Mouse (Mus musculus) limb, embryonic 11.5 days (tissue): Measurements from ENCODE around the gene 2310033P09Rik. TPM values are rescaled to one million over a fixed set of nuclear protein-coding genes. Genes with fewer than 3 reads are reported as not detected.

Experiments
- ATAC-seq: fragments of 200-750 bp; cut with Nextera tagmentation; 2 replicates; pipeline ENCODE4 v1.8.0; 2017; ENCODE audit warnings: low read depth; ENCODE audit not compliant: insufficient number of reproducible peaks, low FRiP score, low TSS enrichment
- DNase-seq: peaks from one replicate; pipeline ENCODE4 v3.0.0-alpha.2; 2015; ENCODE audit warnings: low spot score
- H3K27ac ChIP-seq: fragments of 300-500 bp; sonication (generic); replicated peaks from 2 replicates; pipeline ENCODE4 v1.5.1; 2014; ENCODE audit warnings: low read depth, mild to moderate bottlenecking, low read length
- H3K27me3 ChIP-seq: fragments of 300-500 bp; sonication (generic); 2 replicates; pipeline ENCODE4 v1.6.1; 2014; ENCODE audit warnings: mild to moderate bottlenecking, low read length, mixed read lengths; ENCODE audit not compliant: control insufficient read depth, insufficient read depth
- H3K36me3 ChIP-seq: fragments of 300-500 bp; sonication (generic); 2 replicates; pipeline ENCODE4 v1.6.1; 2014; ENCODE audit warnings: mild to moderate bottlenecking, low read length, moderate library complexity, mixed read lengths; ENCODE audit not compliant: control insufficient read depth, insufficient read depth
- H3K4me1 ChIP-seq: fragments of 300-500 bp; sonication (generic); 2 replicates; pipeline ENCODE4 v1.6.1; 2014; ENCODE audit warnings: low read length, mixed read lengths; ENCODE audit not compliant: control insufficient read depth, insufficient read depth
- H3K4me2 ChIP-seq: fragments of 300-500 bp; sonication (generic); 2 replicates; pipeline ENCODE4 v1.6.1; 2014; ENCODE audit warnings: low read depth, mild to moderate bottlenecking, moderate library complexity; ENCODE audit not compliant: severe bottlenecking
- H3K4me3 ChIP-seq: fragments of 300-500 bp; sonication (generic); 2 replicates; pipeline ENCODE4 v1.5.1; 2014; ENCODE audit warnings: low read depth, low read length
- H3K9ac ChIP-seq: fragments of 300-500 bp; sonication (generic); 2 replicates; pipeline ENCODE4 v1.6.1; 2014; ENCODE audit warnings: mild to moderate bottlenecking, low read length
- H3K9me3 ChIP-seq: fragments of 300-500 bp; sonication (generic); 2 replicates; pipeline ENCODE4 v1.6.1; 2016; ENCODE audit warnings: low read length; ENCODE audit not compliant: control insufficient read depth
- WGBS: fragments of 180-500 bp; shearing (Covaris S2); extraction: QIAGEN DNeasy Blood & Tissue Kit; methylation state at CpG from one replicate; pipeline ENCODE4 v1.1.7; 2014; 5-methylcytosine and 5-hydroxymethylcytosine counted together
- polyA plus RNA-seq: library from polyadenylated mRNA; unstranded; fragments of >200 nt; fragmentation: Nextera tagmentation; extraction: Ambion mirVana; gene quantifications from 2 replicates; pipeline ENCODE4 v1.2.1, GENCODE M21; 2014

2310033P09Rik gene
- polyA plus RNA-seq, 1 experiment from 2014 or later = 41.7 TPM

GRCm38 (mm10) chr11:59227604-59228121 lies 19.5 kb downstream of the 2310033P09Rik start:
- WGBS = under 1% methylated on average over 43 of the region's 51 CpGs
- Histone ChIP-seq H3K27me3 (no peaks in the 10 kb centered on the region), H3K4me1 (peaks cover 20% of the 10 kb centered on the region), H3K36me3 (no peaks in the 10 kb centered on the region), H3K4me2 (peak overlapping the region; percentile 73), H3K9me3 (no peaks in the 10 kb centered on the region), H3K27ac (peak overlapping the region; percentile 85), H3K4me3 (peak overlapping the region; percentile 68), H3K9ac (peak overlapping the region; percentile 85)
- ATAC-seq (peak; percentile 81), DNase-seq (no peak)

- WGBS = 5% methylated on average over 58 of the region's 59 CpGs
- H3K27me3 ChIP-seq = no peaks in the 10 kb centered on the region
These were observed 20.2 kb downstream of the 2310033P09Rik start, which contains the start of gene Arf1 for GRCm38 (mm10) chr11:59228122-59228953. Gene Arf1, minus strand, starts transcription at chr11:59228270.

GRCm38 (mm10) chr11:59230144-59230760 lies 22.1 kb downstream of the 2310033P09Rik start:
- 9% methylated on average over 7 of the region's 7 CpGs for WGBS
- Histone ChIP-seq H3K4me3 (no peak overlapping the region), H3K4me2 (no peak overlapping the region)

More at GRCm38 (mm10) chr11:59228122-59228953, 20.2 kb downstream of the 2310033P09Rik start, which contains the start of gene Arf1:
- Histone ChIP-seq H3K9me3 (no peaks in the 10 kb centered on the region), H3K27ac (peak within 1 kb of the TSS; percentile 85), H3K4me2 (peak within 1 kb of the TSS; percentile 73), H3K36me3 (no peaks in the 10 kb centered on the region), H3K4me1 (peaks cover 20% of the 10 kb centered on the region), H3K9ac (peak within 1 kb of the TSS; percentile 85), H3K4me3 (peak within 1 kb of the TSS; percentile 68)
- ATAC-seq (peak; percentile 91), DNase-seq (peak; percentile 97)

GRCm38 (mm10) chr11:59232797-59233196 lies 24.7 kb downstream of the 2310033P09Rik start:
- ATAC-seq (no peak), DNase-seq (no peak)
- Histone ChIP-seq H3K9me3 (no peaks in the 10 kb centered on the region), H3K4me2 (no peak overlapping the region), H3K27ac (no peak overlapping the region), H3K36me3 (no peaks in the 10 kb centered on the region), H3K9ac (no peak overlapping the region), H3K27me3 (no peaks in the 10 kb centered on the region), H3K4me3 (no peak overlapping the region), H3K4me1 (peaks cover 6% of the 10 kb centered on the region; the same call in 1 of the 2 replicates)
- WGBS = 57% methylated on average over 2 of the region's 2 CpGs

More at GRCm38 (mm10) chr11:59230144-59230760, 22.1 kb downstream of the 2310033P09Rik start:
- Histone ChIP-seq H3K27ac (no peak overlapping the region), H3K36me3 (no peaks in the 10 kb centered on the region), H3K9me3 (no peaks in the 10 kb centered on the region), H3K9ac (no peak overlapping the region), H3K4me1 (peaks cover 17% of the 10 kb centered on the region), H3K27me3 (no peaks in the 10 kb centered on the region)
- ATAC-seq (no peak), DNase-seq (peak; percentile 80)

GRCm38 (mm10) chr11:59238525-59239427 lies 30.7 kb downstream of the 2310033P09Rik start:
- no peak overlapping the region for H3K4me3 ChIP-seq
- peak; percentile 78 for DNase-seq
- peaks cover 9% of the 10 kb centered on the region for H3K4me1 ChIP-seq

GRCm38 (mm10) chr11:59239428-59239785 lies 31.3 kb downstream of the 2310033P09Rik start:
- Histone ChIP-seq H3K4me2 (no peak overlapping the region), H3K27ac (no peak overlapping the region), H3K4me3 (no peak overlapping the region), H3K4me1 (peaks cover 9% of the 10 kb centered on the region), H3K27me3 (peaks cover 5% of the 10 kb centered on the region), H3K9me3 (no peaks in the 10 kb centered on the region), H3K9ac (no peak overlapping the region), H3K36me3 (no peaks in the 10 kb centered on the region)
- DNase-seq = no peak
- ATAC-seq = peak; percentile 29; the same call in 1 of the 2 replicates
- 27% methylated on average over 4 of the region's 4 CpGs for WGBS

More at GRCm38 (mm10) chr11:59238525-59239427, 30.7 kb downstream of the 2310033P09Rik start:
- Histone ChIP-seq H3K36me3 (no peaks in the 10 kb centered on the region), H3K9me3 (no peaks in the 10 kb centered on the region), H3K27me3 (peaks cover 5% of the 10 kb centered on the region), H3K9ac (no peak overlapping the region; the same call in 1 of the 2 replicates), H3K27ac (no peak overlapping the region), H3K4me2 (no peak overlapping the region)
- peak; percentile 67 for ATAC-seq
- 1% methylated on average over 14 of the region's 15 CpGs for WGBS

GRCm38 (mm10) chr11:59239796-59240195 lies 31.7 kb downstream of the 2310033P09Rik start:
- Histone ChIP-seq H3K4me2 (no peak overlapping the region), H3K27me3 (peaks cover 5% of the 10 kb centered on the region), H3K27ac (no peak overlapping the region), H3K9me3 (no peaks in the 10 kb centered on the region), H3K9ac (no peak overlapping the region), H3K4me3 (no peak overlapping the region), H3K36me3 (no peaks in the 10 kb centered on the region), H3K4me1 (peaks cover 9% of the 10 kb centered on the region)
- no peak for ATAC-seq
- 80% methylated on average over 4 of the region's 4 CpGs for WGBS
- no peak for DNase-seq
